Mouse (Mus musculus) stomach, embryonic 15.5 days (tissue): ENCODE results near the gene Cdh18. TPM values are rescaled to one million over a fixed set of nuclear protein-coding genes. Genes with fewer than 3 reads are reported as not detected.

Experiments
- ATAC-seq: fragments of 200-750 bp; cut with Nextera tagmentation; 2 replicates; pipeline ENCODE4 v1.8.0; 2017; ENCODE audit warnings: low read depth, moderate number of reproducible peaks, moderate TSS enrichment; ENCODE audit not compliant: insufficient read depth, low FRiP score
- H3K27ac ChIP-seq: fragments of 300-500 bp; sonication (generic); 2 replicates; pipeline ENCODE4 v1.5.1; 2015; ENCODE audit warnings: mild to moderate bottlenecking, inconsistent platforms
- H3K27me3 ChIP-seq: fragments of 300-500 bp; sonication (generic); replicated peaks from 2 replicates; pipeline ENCODE4 v1.6.1; 2015; ENCODE audit warnings: inconsistent platforms
- H3K36me3 ChIP-seq: fragments of 300-500 bp; sonication (generic); 2 replicates; pipeline ENCODE4 v1.6.1; 2015; ENCODE audit warnings: inconsistent platforms
- H3K4me1 ChIP-seq: fragments of 300-500 bp; sonication (generic); 2 replicates; pipeline ENCODE4 v1.6.1; 2015; ENCODE audit warnings: inconsistent platforms
- H3K4me2 ChIP-seq: fragments of 300-500 bp; sonication (generic); 2 replicates; pipeline ENCODE4 v1.6.1; 2015; ENCODE audit warnings: mild to moderate bottlenecking, inconsistent platforms
- H3K4me3 ChIP-seq: fragments of 300-500 bp; sonication (generic); replicated peaks from 2 replicates; pipeline ENCODE4 v1.5.1; 2015; ENCODE audit warnings: inconsistent platforms
- H3K9ac ChIP-seq: fragments of 300-500 bp; sonication (generic); 2 replicates; pipeline ENCODE4 v1.6.1; 2015; ENCODE audit warnings: inconsistent platforms
- H3K9me3 ChIP-seq: fragments of 300-500 bp; sonication (generic); 2 replicates; pipeline ENCODE4 v1.6.1; 2016; ENCODE audit warnings: inconsistent platforms
- WGBS: fragments of 180-500 bp; shearing (Covaris S2); methylation state at CpG from one replicate; pipeline ENCODE4 v1.1.7; 2015; 5-methylcytosine and 5-hydroxymethylcytosine counted together
- polyA plus RNA-seq: library from polyadenylated mRNA; unstranded; fragments of >200 nt; fragmentation: Nextera tagmentation; extraction: Ambion mirVana; gene quantifications from 2 replicates; pipeline ENCODE4 v1.2.1, GENCODE M21; 2015

The Cdh18 gene
- polyA plus RNA-seq, 1 experiment from 2014 or later: 1.8 TPM

GRCm38 (mm10) chr15:23509694-23510093 lies 960.9 kb downstream of the Cdh18 start:
- Histone ChIP-seq H3K27ac (no peak overlapping the region), H3K4me2 (no peak overlapping the region), H3K36me3 (no peaks in the 10 kb centered on the region), H3K9me3 (no peaks in the 10 kb centered on the region), H3K9ac (no peak overlapping the region), H3K4me3 (no peak overlapping the region), H3K4me1 (no peaks in the 10 kb centered on the region), H3K27me3 (no peaks in the 10 kb centered on the region)
- no peak for ATAC-seq
- 51% methylated on average over 2 of the region's 2 CpGs for WGBS

DNA sequence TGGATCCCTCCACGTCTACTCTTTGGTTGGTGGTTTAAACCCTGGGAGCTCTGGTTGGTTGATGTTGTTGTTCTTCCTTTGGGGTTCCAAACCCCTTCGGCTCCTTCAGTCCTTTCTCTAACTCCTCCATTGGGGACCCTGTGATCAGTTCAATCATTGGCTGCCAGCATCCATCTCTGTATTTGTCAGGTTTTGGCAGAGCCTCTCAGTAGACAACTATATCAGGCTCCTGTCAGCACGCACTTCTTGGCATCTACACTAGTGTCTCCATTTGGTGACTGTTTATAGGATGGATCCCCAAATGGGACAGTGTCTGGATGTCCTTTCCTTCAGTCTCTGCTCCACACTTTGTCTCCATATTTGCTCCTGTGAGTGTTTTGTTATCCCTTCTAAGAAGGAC lies 967.0 kb downstream of the Cdh18 start:
- Histone ChIP-seq H3K4me2 (no peak overlapping the region), H3K4me3 (no peak overlapping the region), H3K27ac (no peak overlapping the region), H3K4me1 (no peaks in the 10 kb centered on the region), H3K9ac (no peak overlapping the region), H3K36me3 (no peaks in the 10 kb centered on the region), H3K27me3 (no peaks in the 10 kb centered on the region), H3K9me3 (no peaks in the 10 kb centered on the region)
- no peak for ATAC-seq
- 90% methylated on average over 3 of the region's 3 CpGs for WGBS

DNA sequence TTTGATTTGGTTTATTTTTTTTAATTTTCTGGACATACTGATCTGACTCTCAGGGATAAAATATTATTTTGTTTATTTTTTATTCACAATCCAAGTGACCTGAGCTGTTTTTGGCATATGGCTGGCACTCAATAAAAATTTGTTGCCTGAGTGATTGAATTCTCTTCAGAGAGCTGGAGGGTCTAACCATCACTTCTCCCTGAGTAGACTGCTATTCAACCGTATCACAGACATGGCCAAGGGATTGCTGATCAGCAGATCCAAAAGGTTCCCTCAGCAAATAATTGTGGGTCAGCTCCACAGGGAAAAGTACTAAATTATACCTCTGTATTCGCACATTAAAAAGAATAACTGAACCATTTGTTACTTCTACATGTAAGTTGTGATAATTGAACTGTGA lies 969.3 kb downstream of the Cdh18 start:
- 65% methylated on average over 2 of the region's 2 CpGs for WGBS
- Histone ChIP-seq H3K36me3 (no peaks in the 10 kb centered on the region), H3K9me3 (no peaks in the 10 kb centered on the region), H3K4me3 (no peak overlapping the region), H3K4me1 (no peaks in the 10 kb centered on the region), H3K9ac (no peak overlapping the region), H3K4me2 (no peak overlapping the region), H3K27me3 (no peaks in the 10 kb centered on the region), H3K27ac (no peak overlapping the region)
- no peak for ATAC-seq
